Mouse (Mus musculus) spleen, postnatal 4 days (tissue): ENCODE measurements around the gene Cd274.
"Not testable (repeated sequence)": the region's sequence is repeated elsewhere in the genome, so short reads cannot be mapped to it uniquely, and the experiment has no call there.

Experiments used
- DNase-seq, 2 experiments: peaks; one replicate each; pipeline ENCODE4 v3.0.0; 2022; ENCODE audit warnings: low spot score in 2 of 2

The Cd274 gene

DNA sequence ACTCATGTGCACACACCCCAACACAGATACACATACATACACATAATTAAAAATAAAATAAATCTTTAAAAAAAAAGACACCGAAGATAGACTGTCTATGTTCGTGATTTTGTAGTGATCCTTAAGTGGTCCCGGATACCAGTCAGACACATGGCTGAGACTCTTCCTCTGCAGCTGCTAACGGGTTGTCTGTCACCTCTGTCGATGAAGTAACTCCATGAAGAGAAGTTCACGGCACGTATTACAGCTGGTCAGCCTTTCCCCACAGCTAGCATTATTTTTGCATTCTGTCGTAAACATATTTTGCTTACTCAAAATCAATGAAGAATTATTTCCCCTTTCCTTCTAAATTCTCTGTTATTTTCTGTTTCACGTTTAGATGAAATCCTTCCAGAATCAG, 26.1 kb downstream of the Cd274 start:
- no peak for DNase-seq

DNA sequence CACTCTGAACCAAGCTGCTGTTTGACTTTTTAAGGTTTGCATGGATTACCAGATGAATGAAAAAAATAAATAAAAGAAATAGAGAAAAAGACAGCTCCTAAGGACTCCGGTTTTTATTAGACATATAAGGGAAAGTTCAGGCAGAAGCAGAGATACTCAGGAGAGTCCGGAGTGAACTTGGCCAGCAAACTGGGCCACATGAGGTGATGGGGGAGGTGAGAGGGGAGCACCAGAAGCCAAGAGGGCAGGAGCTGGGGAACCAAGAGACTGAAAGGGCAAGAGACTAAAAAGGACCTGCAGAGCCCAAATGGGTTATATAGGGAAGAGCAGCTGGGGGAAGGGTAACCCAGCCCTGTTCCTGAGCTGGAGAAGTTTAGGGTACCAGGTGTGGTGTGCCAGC, 27.5 kb downstream of the Cd274 start:
- no peak for DNase-seq

DNA sequence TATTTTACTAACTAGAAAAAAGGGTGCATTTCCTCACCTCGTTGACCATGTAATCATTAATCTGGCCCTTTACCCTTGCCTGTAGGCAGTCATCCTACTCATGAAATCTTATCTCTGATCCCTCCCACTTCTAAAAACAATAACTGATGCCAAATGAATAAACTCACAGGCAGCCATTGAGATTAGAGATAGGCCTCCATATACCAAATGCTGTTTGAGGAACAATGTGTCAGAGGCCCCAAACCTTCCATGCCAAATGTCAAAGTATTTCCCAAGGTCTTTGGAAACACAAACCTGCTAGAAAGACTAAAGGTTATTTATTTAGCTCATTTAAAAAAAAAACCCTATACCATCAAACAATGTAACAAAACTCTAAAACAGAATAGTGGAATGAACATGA, 29.1 kb downstream of the Cd274 start:
- DNase-seq, result no peak

DNA sequence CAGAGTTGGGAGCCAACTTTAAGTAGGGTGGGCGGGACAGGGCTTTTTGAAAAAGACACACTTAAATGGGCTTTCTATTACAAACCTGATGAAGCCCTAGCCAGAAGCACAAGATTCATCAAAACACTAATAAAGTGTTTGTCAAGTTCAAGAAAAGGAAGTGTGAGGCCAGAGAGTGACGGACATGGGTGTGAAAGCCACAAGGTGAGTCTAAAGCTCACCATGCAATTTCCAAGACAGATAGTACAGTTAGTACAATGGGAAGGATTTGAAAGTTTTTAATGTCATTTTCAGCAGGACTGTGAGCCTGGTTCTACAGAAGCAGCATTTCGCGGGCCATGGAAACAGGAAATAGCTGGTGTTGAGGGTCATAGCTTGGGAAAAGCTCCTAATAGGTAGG, 32.5 kb downstream of the Cd274 start:
- no peak for DNase-seq

DNA sequence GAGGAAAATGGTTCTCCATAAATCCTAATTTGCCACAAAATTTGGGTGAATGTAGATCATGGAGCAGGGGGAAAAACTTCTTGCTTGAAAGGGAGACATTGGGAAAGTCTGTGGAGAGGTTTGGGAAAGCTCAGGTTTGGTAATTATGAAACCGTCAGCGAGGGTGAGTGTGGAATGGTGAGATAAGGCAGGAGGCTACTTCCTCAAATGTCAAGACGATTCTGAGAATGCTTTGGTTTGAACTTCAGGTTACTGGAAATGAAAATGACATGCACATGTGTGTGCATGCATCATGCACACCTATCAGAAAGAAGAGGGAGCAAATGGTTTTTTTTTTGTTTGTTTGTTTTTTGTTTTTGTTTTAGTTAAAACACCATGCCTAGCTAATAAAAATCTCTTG, 33.2 kb downstream of the Cd274 start:
- no peak for DNase-seq

DNA sequence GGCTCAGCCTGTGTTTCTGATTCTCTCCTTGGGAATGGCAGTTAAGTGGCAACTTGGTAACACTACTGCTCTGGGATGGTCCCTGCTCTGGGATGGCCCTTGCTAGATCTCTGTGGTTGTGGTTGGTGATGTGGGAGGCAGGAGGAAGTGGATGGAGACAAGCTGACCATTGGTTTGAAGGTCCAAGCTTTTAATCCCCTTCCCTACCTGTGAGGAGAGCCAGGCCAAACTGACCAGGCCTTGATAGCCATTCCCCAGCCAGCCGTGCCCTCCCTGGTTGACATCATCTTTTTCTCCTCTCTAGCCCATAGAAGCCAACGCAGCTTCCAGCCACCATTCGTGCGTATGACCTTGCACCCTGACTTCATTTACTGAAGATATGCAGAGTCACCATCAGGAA, 35.4 kb downstream of the Cd274 start:
- no peak for DNase-seq

DNA sequence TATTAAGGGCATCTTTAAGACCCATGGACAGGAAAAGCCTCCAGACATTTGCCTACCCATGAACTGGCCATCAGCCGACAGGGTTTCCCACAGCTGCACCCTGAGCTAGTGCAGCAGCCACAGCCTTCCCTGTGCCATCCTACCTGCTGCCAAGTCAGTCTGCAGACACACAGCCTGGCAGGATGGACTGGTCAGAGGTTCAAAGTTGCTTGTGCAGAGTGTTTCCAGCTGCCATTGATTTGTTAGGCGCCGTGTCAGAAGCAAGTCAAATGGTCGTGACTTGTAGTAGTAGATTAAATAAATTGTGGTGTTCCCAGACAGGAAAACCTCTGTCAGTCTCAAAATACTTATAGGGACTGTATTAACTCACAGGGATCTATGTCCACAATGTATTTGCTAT, 36.0 kb downstream of the Cd274 start:
- DNase-seq, result no peak

DNA sequence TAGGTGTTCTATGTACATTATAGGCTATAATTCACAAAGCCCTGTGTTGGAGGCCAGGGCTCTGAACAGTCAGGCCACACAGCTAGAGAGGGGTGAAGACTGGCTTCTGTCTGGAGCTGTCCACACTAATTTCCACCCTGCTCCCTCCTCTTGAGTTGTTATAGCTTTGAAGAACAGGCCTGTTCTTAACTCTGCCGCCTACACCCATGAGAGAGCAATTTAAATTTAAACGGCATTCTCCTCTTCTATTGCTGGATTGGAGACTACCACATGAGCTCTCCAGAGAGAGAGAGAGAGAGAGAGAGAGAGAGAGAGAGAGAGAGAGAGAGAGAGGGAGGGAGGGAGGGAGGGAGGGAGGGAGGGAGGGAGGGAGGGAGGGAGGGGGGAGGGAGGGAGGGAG, 38.1 kb downstream of the Cd274 start:
- DNase-seq, result no peak

DNA sequence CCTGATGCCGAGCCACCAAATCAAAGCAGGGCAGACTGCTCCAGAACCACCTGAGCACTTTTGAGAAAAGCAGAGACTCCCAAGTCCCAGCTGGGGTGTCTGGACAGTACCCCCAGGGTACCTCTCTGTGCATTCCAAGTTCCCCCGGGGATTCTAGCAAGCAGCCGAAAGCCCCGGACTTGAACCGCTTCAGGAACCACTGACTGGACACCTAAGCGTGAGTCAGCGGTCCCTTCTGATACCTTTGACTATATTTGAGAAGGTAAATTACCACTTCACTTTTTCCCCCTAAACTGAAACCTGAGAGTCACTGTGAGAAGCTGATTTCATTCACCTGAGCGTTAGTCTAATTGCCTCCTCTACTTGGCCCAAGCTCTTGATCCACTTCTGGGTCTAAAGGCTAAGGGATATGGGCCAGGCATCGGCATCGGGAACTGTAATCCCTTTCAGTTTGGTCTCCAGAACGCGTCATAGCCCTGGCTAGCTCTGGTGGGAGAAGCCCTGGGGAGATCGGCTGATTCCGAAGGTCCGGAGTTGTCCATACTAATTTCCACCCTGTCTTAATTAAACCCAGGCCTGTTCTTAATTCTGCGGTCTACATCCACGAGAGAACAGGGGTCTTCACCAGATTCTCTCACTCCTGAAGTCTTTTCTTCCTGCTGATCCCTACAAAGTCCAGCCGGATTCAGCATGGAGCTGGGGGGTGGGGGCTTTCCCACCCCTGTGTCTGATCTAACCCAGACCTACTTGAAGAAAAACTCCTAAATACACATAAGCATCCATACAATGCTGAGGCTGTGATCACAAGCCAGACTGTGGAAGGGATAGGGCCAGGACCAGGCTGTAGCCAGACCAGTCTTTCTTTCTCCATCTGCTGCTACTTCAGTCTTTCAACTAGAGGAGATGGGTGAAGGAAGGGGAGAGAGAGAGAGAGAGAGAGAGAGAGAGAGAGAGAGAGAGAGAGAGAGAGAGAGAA, 39.1 kb downstream of the Cd274 start:
- DNase-seq, result no peak

DNA sequence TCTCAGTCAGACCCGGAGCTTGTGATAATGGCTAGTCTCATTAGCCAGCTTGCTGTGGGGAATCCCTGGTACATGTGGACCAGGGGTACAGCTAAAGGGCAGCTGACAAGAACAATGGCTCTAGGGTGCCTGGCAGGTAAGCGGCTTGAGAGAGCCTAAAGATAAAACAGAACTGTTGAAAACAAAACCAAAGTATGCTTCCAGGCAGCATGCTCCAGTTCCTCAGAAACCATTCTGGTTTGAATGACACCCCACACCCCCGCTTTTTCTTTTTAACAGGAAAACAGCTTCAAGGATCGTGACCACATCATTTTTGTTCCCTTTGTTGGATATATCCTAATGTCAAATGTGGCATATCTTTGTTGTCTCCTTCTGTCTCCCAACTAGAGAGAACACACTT, 43.4 kb downstream of the Cd274 start, which contains the start of gene Pdcd1lg2:
Pdcd1lg2 (plus strand) TSS at position 301 of the 400 bp plus-strand sequence.
- DNase-seq, result no peak

DNA sequence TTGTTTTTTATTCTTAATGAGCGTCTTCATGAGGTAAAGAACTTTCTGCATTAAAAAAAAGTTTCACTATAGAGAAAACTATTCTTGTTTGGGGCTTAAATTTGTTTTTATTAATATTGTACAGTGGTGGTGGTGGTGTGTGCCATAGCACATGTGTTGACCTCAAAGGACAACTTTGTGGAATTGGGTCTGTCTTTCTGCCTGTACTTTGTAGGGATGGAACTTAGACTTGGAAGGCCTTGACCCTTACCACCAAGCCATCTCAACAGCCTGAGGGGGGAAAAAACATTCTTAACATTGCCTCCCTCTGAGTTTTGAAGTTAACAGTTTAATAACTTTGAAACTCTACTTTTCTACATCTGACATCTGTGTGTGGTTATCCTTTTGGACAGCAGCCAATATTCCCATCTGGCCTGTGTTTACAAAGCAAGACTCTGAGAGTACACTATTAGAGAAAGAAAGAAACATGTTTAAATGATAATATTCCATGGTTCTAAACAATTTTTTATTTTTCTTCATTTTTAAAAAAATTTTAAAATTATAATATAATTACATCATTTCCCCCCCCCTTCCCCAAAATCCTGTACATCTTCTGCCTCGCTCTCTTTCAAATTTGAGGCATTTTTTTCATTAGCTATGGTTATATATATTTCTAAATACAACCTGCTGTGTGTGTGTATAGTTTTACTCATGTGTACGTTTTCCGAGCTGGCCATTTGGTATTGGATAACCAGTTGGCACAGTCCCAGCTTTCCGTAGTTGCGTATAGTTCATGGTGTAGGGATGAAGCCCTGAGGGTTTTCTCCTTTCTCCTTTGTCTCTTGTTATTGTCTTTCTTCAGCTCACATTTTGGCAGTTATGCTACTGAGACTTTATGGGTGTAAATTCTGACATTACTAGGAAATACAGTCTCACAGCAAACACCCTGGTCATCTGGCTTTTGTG, 45.5 kb downstream of the Cd274 start:
- DNase-seq, result no peak

DNA sequence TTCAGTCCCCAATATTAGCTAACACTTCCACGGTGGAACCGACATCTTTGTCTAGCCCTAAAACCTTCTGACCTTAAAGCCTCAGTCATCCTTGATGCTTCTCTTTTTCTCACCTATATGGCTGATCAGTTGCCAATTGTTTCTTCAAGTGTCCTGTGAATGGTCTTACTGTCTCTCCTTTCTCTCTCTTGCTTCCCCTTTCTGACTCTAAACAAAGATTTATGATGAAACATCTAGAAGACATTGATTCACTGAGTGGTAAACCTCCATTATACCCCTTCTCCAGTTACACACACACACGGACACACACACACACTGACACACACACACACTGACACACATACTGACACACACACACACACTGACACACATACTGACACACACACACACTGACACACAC, 47.3 kb downstream of the Cd274 start:
- DNase-seq, result no peak

DNA sequence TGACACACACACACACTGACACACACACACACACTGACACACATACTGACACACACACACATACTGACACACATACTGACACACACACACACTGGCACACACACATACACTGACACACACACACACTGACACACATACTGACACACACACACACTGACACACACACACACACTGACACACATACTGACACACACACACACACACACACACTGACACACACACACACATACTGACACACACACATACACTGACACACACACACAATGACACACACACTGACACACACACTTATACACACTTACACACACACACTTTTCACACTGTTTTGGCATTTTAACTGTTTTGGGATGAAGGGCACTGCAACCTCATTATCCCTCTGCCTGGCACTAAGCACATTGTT, 47.7 kb downstream of the Cd274 start:
- not testable (repeated sequence) for DNase-seq

DNA sequence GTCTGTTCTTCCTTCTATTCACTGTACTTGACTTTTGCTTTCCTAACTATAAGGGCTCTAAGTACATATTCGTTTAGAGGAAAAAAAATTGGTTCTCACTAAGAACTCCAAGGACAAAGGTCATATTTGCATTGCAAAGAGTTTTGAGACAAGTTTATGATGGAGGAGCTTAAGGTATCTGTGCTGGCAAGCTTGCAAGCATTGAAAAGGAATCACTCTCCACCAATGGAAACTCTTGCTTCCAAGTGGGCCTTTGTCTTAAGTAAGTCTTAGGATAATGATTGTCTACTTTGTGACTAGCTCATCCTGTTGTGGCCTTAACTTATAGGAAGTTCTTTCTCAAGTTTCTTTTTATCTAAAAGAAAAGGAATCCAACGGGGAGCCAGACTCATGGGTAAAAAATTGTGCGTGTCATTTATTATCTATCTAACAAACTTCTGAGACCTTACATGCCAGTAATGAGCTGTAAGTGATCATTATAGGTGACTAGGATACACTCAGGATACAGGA, 49.2 kb downstream of the Cd274 start:
- no peak for DNase-seq

DNA sequence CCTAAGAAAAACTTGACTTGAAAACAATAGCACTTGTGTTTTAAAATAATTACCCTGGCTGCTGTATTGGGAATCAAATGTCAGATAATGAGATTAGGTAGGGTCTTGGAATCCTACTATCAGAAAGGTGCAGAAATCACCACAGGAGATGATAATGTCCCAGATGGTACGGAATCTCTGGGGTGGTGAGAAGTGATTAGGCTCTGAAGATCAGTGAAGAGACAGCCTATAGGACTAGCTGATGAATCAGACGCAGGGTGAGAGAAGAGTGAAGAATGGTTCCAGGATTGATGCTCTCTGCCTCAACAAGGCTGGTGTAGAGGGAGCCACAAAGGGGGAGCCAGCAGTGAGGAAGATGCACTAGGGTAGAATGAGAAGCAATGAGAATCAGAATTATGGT, 49.9 kb downstream of the Cd274 start:
- DNase-seq, result no peak

DNA sequence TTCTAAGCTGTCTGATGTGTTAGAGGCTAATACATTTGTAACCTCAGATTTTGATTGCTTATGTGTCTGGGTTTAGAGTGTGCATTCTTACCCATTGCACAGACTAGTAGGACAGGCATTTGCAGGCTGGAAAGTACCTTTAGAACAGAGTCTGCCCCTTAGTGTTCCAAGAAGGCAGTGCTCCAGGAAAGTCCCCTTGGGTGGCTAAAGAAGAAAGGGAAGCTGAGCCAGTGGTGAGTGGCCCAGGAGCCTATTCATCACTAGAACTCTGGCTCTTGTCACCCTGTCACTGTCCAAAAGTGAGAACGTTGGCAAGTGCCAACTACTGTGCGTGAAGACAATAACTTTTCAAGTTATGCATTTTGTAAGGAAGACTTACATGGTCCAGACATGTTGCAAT, 50.6 kb downstream of the Cd274 start:
- DNase-seq, result no peak

DNA sequence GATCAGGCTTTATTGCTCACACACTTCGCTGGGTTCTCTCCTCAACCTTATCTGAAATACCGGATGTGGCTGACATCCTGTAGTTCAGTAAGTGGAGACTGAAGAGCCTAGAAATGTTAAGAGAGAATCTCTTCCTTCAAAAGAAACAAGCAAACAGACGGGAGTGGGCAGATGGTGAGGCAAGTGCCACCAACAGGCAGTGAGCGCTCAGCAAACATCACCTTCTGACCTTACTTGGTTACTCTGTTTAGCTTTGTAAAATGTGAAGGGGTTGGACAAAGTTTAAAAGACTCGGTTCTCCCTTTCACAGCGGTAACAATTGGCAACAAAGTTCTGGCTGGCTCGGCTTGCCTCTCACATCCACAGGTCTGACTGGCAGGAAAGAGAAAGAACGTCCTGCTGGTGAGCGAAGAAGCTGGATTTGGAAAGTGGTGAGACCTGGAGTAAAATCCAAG, 51.4 kb downstream of the Cd274 start:
- no peak for DNase-seq

DNA sequence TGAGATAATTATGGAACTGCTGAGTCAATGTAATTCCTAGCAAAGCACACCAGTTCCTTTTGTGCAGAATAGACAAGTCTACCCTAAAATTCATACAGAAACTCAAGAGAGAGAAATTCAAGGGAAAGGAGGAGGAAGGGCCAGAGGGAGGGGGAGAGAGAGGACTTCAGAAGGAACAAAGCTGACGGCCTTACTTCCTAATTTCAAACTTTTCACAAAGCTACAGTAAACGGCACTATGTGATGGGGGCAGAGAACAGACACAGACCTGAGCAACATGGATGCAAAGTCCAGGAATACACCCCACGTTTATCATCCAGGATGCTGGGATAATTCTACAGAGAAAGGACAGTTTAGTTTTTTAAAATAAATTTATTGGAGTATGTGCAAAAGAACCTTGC, 52.3 kb downstream of the Cd274 start:
- DNase-seq, result no peak

DNA sequence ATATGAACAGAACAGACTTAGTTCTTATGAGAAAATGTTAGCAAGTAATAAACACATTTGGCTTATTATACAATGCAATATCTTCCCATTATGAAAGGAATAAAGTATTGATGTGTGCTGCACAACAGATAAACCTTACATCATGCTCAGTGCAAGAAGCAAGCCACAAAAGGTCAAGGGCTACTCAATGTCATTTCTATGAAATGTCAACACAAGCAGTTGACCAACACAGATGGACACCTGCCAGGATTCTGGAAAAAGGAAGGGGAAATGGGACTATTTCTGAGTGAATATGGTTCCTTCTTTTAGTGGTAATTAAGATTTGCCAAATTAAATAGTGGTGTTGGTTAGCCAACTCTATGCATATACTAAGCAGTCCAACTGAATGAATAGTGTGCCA, 52.7 kb downstream of the Cd274 start:
- no peak for DNase-seq

DNA sequence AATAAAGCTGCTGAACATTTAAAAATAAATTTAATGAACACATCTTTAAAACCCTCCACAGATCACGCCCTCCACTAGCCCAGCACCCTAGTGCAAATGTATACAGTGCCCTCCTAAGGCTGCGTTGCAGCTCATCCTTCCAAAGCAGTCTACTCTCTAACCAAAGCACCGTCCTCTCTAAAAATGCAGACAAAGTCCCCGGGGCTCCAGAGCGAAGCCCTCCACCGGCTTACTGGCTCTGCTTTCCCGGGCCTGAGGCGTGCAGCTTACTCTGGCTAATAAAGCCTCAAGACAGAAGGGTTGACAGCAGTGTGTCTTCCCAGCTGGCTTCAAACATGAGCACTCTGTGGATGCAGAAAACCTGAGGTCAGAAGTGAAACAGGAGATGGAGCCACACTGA, 53.1 kb downstream of the Cd274 start:
- no peak for DNase-seq

DNA sequence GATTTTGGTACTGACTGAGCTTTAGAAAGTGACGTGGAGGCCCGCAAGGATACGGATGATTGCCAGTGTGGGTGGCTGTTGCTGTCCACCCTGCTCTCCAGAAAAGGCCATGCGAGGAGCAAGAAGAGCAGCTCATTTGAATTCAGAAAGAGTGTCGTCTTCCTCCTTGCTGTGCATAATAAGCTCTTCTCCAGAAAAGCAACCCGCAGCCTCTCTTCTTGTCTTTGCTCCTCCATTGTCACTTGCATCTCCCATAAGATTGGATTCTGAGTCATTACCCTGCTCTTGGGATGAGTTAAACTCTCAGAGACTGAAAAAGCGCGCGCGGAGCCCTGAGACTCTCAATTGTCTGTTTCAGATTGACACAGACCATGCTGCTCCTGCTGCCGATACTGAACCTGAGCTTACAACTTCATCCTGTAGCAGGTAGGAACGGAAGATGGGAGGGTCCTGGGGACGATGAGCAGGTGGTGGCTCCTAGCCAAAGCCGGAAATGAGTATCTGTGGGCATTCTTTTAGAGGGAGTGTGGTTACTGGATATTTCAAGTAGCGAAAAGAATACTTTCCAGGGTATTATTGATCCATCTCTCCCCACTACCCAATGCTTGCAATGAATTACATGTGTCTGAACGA, 54.9 kb downstream of the Cd274 start:
- no peak for DNase-seq

DNA sequence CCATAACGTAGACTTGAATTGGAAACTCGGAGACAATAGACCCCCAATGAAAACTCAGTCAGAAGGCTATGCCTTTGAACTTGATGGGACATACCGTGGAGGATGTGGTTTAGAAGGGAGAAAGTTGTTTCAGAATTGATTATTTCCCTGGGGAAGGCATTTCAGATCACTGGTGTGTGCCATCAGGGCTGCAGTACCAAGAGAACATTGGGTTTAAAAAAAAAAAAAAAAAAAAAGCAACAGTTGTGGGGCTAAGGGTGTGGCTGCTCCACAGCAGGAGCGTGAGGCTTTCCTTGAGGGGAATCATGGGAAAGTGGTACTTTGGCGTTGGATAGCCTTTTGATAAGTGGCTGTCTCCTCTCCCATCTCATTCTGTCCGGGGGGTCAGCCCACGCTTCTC, 55.5 kb downstream of the Cd274 start:
- no peak for DNase-seq
